Comparison of ENCODE assay signal across 25 mouse cellular contexts in the genomic region with DNA sequence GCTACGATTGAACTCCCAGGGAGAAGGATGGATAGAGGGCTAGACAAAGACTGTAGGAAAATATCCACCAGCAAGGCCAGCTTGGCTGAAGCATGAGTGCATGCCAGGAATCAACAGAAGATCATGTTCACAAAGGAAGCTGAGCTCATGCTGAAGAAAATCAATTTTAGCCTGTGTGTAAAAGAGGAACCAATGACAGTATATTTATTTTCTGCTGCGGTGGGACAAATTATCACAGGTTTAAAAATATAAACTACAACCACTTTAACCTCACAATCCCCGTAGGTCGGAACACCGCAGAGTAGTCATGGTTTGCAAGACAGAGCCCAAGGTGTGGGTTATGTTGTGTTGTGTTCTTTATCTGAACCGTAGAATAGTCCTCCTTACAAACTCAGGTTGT. TPM values are rescaled to one million over a fixed set of nuclear protein-coding genes. Genes with fewer than 3 reads are reported as not detected.
DNase-seq lines count a peak whose midpoint lies in the region; ATAC-seq and TF ChIP-seq lines count a peak whose summit lies in the region.
"Had no signal": no experiment of that assay in that cellular context is flagged by ENCODE, and none has a peak within 500 bp of the region (broad histone marks: within the 10 kb centered on the region; RNA-seq: fewer than 3 reads in every experiment).

No protein-coding gene starts in this region.

- H3K4me2 ChIP-seq in heart, embryonic 13.5 days, result 0 out of 2 replicates have a peak overlapping the region, but pooled peaks have one; percentile 36
- peak overlapping the region; percentile 16; the same call in 1 of the 2 replicates for H3K4me2 ChIP-seq in heart, embryonic 15.5 days
- H3K4me2 ChIP-seq in CH12.LX (ENCODE audit: insufficient read depth, low read depth, poor library complexity, severe bottlenecking), result peak overlapping the region; percentile 38; the same call in 1 of the 2 replicates
- H3K4me2 ChIP-seq: embryonic facial prominence, embryonic 12.5 days; forebrain, embryonic 13.5 days; forebrain, embryonic 15.5 days had no signal

- TF ChIP-seq RAD21 in CH12.LX (IDR thresholded peaks at IDR 0.05; ENCODE audit: low read depth, low read length), result no peak

- 80% methylated on average over 6 of the region's 6 CpGs for WGBS in heart, embryonic 13.5 days
- 86% methylated on average over 6 of the region's 6 CpGs for WGBS in heart, embryonic 10.5 days
- WGBS in heart, embryonic 15.5 days, result 72% methylated on average over 6 of the region's 6 CpGs

- peaks cover 39% of the 10 kb centered on the region for H3K4me1 ChIP-seq in heart, embryonic 13.5 days
- peaks cover 31% of the 10 kb centered on the region for H3K4me1 ChIP-seq in heart, embryonic 10.5 days
- H3K4me1 ChIP-seq in heart, embryonic 15.5 days (replicated peaks), result peaks cover 28% of the 10 kb centered on the region
- H3K4me1 ChIP-seq in CH12.LX (ENCODE audit: control insufficient read depth in 1 of 2, insufficient read depth in 2 of 2), result peaks cover 20 to 35% of the 10 kb centered on the region in 2 experiments

- no peaks in the 10 kb centered on the region for H3K9me3 ChIP-seq in heart, embryonic 13.5 days
- no peaks in the 10 kb centered on the region for H3K9me3 ChIP-seq in heart, embryonic 10.5 days
- H3K9me3 ChIP-seq in heart, embryonic 15.5 days (replicated peaks), result no peaks in the 10 kb centered on the region
- no peaks in the 10 kb centered on the region for H3K9me3 ChIP-seq in CH12.LX (replicated peaks; ENCODE audit: low read length)
- H3K9me3 ChIP-seq: embryonic facial prominence, embryonic 10.5 days; embryonic facial prominence, embryonic 12.5 days; forebrain, embryonic 13.5 days; forebrain, embryonic 15.5 days had no signal

- no peak for ATAC-seq in heart, embryonic 13.5 days (ENCODE audit: extremely low read depth, insufficient number of reproducible peaks, low FRiP score, low TSS enrichment)
- no peak for ATAC-seq in heart, embryonic 15.5 days (replicated peaks; ENCODE audit: insufficient number of reproducible peaks, insufficient read depth, low FRiP score, low read depth)
- ATAC-seq: CD4-positive, CD25-positive, alpha-beta regulatory T cell, adult 4 months; forebrain, embryonic 13.5 days; forebrain, embryonic 15.5 days; forebrain, postnatal 0 days had no signal

- H3K27me3 ChIP-seq in heart, embryonic 13.5 days (replicated peaks), result no peaks in the 10 kb centered on the region
- H3K27me3 ChIP-seq in heart, embryonic 10.5 days (ENCODE audit: insufficient read depth, poor library complexity, severe bottlenecking), result no peaks in the 10 kb centered on the region
- no peaks in the 10 kb centered on the region for H3K27me3 ChIP-seq in heart, embryonic 15.5 days
- no peaks in the 10 kb centered on the region for H3K27me3 ChIP-seq in CH12.LX (replicated peaks)
- H3K27me3 ChIP-seq: embryonic facial prominence, embryonic 12.5 days; forebrain, embryonic 13.5 days; forebrain, embryonic 15.5 days had no signal

- in situ Hi-C loops in CH12.LX (cut with MboI; ENCODE audit: low pct_ligation_motif_present, low pct_unique_long_range_greater_than_20kb, low sequenced_read_pairs), result loop anchor here (25.0 kb wide), 1 partner anchor 417 kb away; no protein-coding TSS in a partner anchor

- TF ChIP-seq EP300 in CH12.LX (IDR thresholded peaks at IDR 0.05; ENCODE audit: low read length), result peak; percentile 67

- DNase-seq in heart, embryonic 10.5 days (ENCODE audit: low spot score), result no peak
- no peak for DNase-seq in heart, postnatal 10 days
- peak; percentile 11 for DNase-seq in 416B (ENCODE audit: low read depth)
- DNase-seq in CH12.LX (ENCODE audit: extremely low read depth), result peak; percentile 54
- no peak for DNase-seq in adrenal gland, adult 8-10 months
- no peak for DNase-seq in layer of hippocampus, postnatal 10 days (ENCODE audit: low spot score in 2 of 2)
- DNase-seq: adrenal gland, adult 2 months; B cell, adult 2 months; cerebellum, adult 11 months; cerebellum, adult 18-20 months; cerebellum, adult 8-10 months; cerebellum, adult 9-11 months; cerebellum, postnatal 14 days; forebrain, postnatal 0 days had no signal

- no peak overlapping the region for H3K9ac ChIP-seq in heart, embryonic 13.5 days
- H3K9ac ChIP-seq in heart, embryonic 15.5 days, result no peak overlapping the region
- no peak overlapping the region for H3K9ac ChIP-seq in CH12.LX (ENCODE audit: insufficient read depth, low read depth)
- H3K9ac ChIP-seq: embryonic facial prominence, embryonic 12.5 days; forebrain, embryonic 13.5 days; forebrain, embryonic 15.5 days; forebrain, postnatal 0 days had no signal

- no peaks in the 10 kb centered on the region for H3K79me2 ChIP-seq in CH12.LX (replicated peaks; ENCODE audit: control insufficient read depth, extremely low read depth, insufficient read depth, poor library complexity, severe bottlenecking)

- no peak for TF ChIP-seq POLR2A in CH12.LX (IDR thresholded peaks at IDR 0.05; ENCODE audit: low read depth, low read length)

- dilution Hi-C loops in CH12.LX (cut with MboI; ENCODE audit: extremely low pct_ligation_motif_present, extremely low pct_unique_long_range_greater_than_20kb, low sequenced_read_pairs), result no loop called here

- no peak for TF ChIP-seq CTCF in CH12.LX (conservative IDR thresholded peaks at IDR 0.05 in 1 of 2, IDR thresholded peaks at IDR 0.05 in 1 of 2; ENCODE audit: low read depth in 2 of 2, low read length in 2 of 2)

- no peaks in the 10 kb centered on the region for H3K36me3 ChIP-seq in heart, embryonic 13.5 days
- H3K36me3 ChIP-seq in heart, embryonic 10.5 days, result no peaks in the 10 kb centered on the region
- no peaks in the 10 kb centered on the region for H3K36me3 ChIP-seq in heart, embryonic 15.5 days
- H3K36me3 ChIP-seq in CH12.LX (replicated peaks in 1 of 2; ENCODE audit: control insufficient read depth in 1 of 2, insufficient read depth in 1 of 2, low read length in 1 of 2), result no peaks in the 10 kb centered on the region
- H3K36me3 ChIP-seq: embryonic facial prominence, embryonic 10.5 days; embryonic facial prominence, embryonic 12.5 days; forebrain, embryonic 15.5 days had no signal

- no peak overlapping the region for H3K4me3 ChIP-seq in heart, embryonic 13.5 days
- H3K4me3 ChIP-seq in heart, embryonic 10.5 days, result no peak overlapping the region
- no peak overlapping the region for H3K4me3 ChIP-seq in heart, embryonic 15.5 days
- H3K4me3 ChIP-seq in CH12.LX (replicated peaks in 1 of 3; ENCODE audit: low read depth in 2 of 3, low read length in 2 of 3, poor library complexity in 1 of 3), result no peak overlapping the region
- H3K4me3 ChIP-seq: embryonic facial prominence, embryonic 10.5 days; embryonic facial prominence, embryonic 12.5 days; forebrain, embryonic 13.5 days; forebrain, embryonic 15.5 days had no signal

- intact Hi-C loops in heart, postnatal 10 days (cut with DNase I), result loop anchor here (5.0 to 10.0 kb wide), 5 partner anchors 212 to 1637 kb away; no protein-coding TSS in a partner anchor

- no peak overlapping the region for H3K27ac ChIP-seq in heart, embryonic 13.5 days (replicated peaks)
- no peak overlapping the region for H3K27ac ChIP-seq in heart, embryonic 10.5 days
- H3K27ac ChIP-seq in heart, embryonic 15.5 days, result no peak overlapping the region
- H3K27ac ChIP-seq in CH12.LX (ENCODE audit: insufficient read depth, low read depth), result no peak overlapping the region
- H3K27ac ChIP-seq: embryonic facial prominence, embryonic 10.5 days; embryonic facial prominence, embryonic 12.5 days; forebrain, embryonic 13.5 days; forebrain, embryonic 15.5 days had no signal

TF ChIP-seq in CH12.LX, 34 proteins besides CTCF, POLR2A, EP300 and RAD21:
- TF ChIP-seq MYC (IDR thresholded peaks at IDR 0.05; ENCODE audit: low read depth, low read length), result no peak
- TF ChIP-seq JUN (IDR thresholded peaks at IDR 0.05; ENCODE audit: insufficient read depth, low read depth, low read length), result 0 out of 2 replicates have a peak, but pooled peaks have one; percentile 4
- TF ChIP-seq ELF1 (IDR thresholded peaks at IDR 0.05; ENCODE audit: low read depth, low read length), result no peak
- TF ChIP-seq ETS1 (conservative IDR thresholded peaks at IDR 0.05; ENCODE audit: low read depth, low read length), result peak; percentile 68
- TF ChIP-seq NRF1 (IDR thresholded peaks at IDR 0.05; ENCODE audit: low read depth, low read length), result no peak
- 0 out of 2 replicates have a peak, but pooled peaks have one; percentile 24 for TF ChIP-seq JUND (conservative IDR thresholded peaks at IDR 0.05; ENCODE audit: low read depth, low read length)
- TF ChIP-seq GABPA (IDR thresholded peaks at IDR 0.05; ENCODE audit: insufficient replicate concordance, low read depth, low read length), result no peak
- no peak for TF ChIP-seq NELFE (IDR thresholded peaks at IDR 0.05; ENCODE audit: low read depth, low read length)
- no peak for TF ChIP-seq USF1 (IDR thresholded peaks at IDR 0.05; ENCODE audit: low read depth, low read length)
- no peak for TF ChIP-seq UBTF (IDR thresholded peaks at IDR 0.05; ENCODE audit: low read depth, low read length)
- no peak for TF ChIP-seq PAX5 (IDR thresholded peaks at IDR 0.05; ENCODE audit: low read length)
- no peak for TF ChIP-seq USF2 (conservative IDR thresholded peaks at IDR 0.05; ENCODE audit: low read depth, low read length)
- TF ChIP-seq KAT2A (IDR thresholded peaks at IDR 0.05; ENCODE audit: insufficient replicate concordance, low read length), result no peak
- no peak for TF ChIP-seq E2F4 (IDR thresholded peaks at IDR 0.05; ENCODE audit: insufficient replicate concordance, low read depth, low read length)
- no peak for TF ChIP-seq MAX (IDR thresholded peaks at IDR 0.05; ENCODE audit: low read length)
- TF ChIP-seq MEF2A (IDR thresholded peaks at IDR 0.05; ENCODE audit: borderline replicate concordance, low read depth, low read length), result peak; percentile 91

RNA-seq across cellular contexts. Expression of a gene that starts 50.5 kb away (rescaled TPM):
- not detected in 2 replicates for polyA plus RNA-seq in heart, embryonic 13.5 days (2015; fragmentation: Nextera tagmentation; extraction: Ambion mirVana)
- polyA plus RNA-seq in heart, embryonic 10.5 days (2016; fragmentation: Nextera tagmentation; extraction: Ambion mirVana), result not detected in 2 replicates
- not detected in 2 replicates for polyA plus RNA-seq in heart, embryonic 15.5 days (2015; fragmentation: Nextera tagmentation; extraction: Ambion mirVana)
- total RNA-seq in heart, postnatal 10 days (2021), result not detected
- total RNA-seq in CH12.LX (2012; rRNA removed) (not detected in 2 replicates), CH12.LX (2014; rRNA removed) (not detected in 2 replicates)
- polyA plus RNA-seq in CH12.LX (2012; ENCODE audit: insufficient read length, low read depth), result not detected in 2 replicates
- total RNA-seq in adrenal gland, adult 8-10 months (2022), result not detected
- total RNA-seq in layer of hippocampus, postnatal 10 days (2021), result under 1 TPM; 0.41 to 0.54 TPM
- total RNA-seq: adrenal gland, adult 2 months; adrenal gland, postnatal 14 days; adrenal gland, postnatal 4 days; MEL had no signal
- polyA plus RNA-seq: CD4-positive, CD25-positive, alpha-beta regulatory T cell, adult 4 months; embryonic facial prominence, embryonic 10.5 days; embryonic facial prominence, embryonic 12.5 days; embryonic facial prominence, embryonic 14.5 days; forebrain, embryonic 15.5 days; forebrain, postnatal 0 days had no signal

Comparison
In these comparisons a context has a peak if more than half of its experiments do, and no peak if none do; other contexts are left out.
1. DNase-seq: peak in 416B (single experiment) and CH12.LX (single experiment); none in heart, embryonic 10.5 days (single experiment), heart, postnatal 10 days (0 of 2), adrenal gland, adult 8-10 months (single experiment) and layer of hippocampus, postnatal 10 days (0 of 2).
2. Peak in every context shown above with its lines, with median percentiles within 50 percentile points of each other: H3K4me2 ChIP-seq.